Mouse (Mus musculus): ENCODE measurements at regions not wholly inside any gene's neighbourhood (a gene's known extent, or its start where the extent isn't known, plus 50 kb on each side); places are given as distances from the start of the nearest gene placed in this dataset.

- TF ChIP-seq CTCF (IDR thresholded peaks at IDR 0.05; ENCODE audit: borderline replicate concordance, insufficient read depth, low read depth, low read length): no peak
- TF ChIP-seq POLR2A (IDR thresholded peaks at IDR 0.05; ENCODE audit: borderline replicate concordance, insufficient read depth, low read length): no peak
Measured at GRCm38 (mm10) chr10:68897524-68897923, 174.1 kb downstream of the Tmem26 start.

Measured in cerebellum, adult 2 months (tissue).